Mouse (Mus musculus): ENCODE measurements at regions not wholly inside any gene's neighbourhood (a gene's known extent, or its start where the extent isn't known, plus 50 kb on each side); places are given as distances from the start of the nearest gene placed in this dataset.

DNA sequence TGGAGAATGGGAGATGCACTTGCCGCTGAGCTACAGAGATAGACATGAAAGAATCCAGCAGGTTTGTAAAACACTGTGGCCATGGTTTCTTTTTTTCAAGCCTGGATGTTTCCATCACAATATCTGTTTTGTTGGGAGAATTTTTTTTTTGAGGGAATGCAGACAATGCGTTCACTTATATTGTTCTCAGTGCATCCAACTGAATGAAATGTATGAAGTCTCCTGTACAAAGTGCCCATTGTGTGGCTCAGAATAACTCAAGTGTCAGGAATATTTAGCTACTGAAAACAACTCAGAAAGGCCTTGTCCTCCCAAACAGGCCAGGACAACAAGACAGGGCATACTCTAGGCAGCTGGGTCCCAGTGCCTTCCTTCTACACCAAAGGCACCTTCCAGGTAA is 120.3 kb upstream of the Ado start:
- TF ChIP-seq CTCF (IDR thresholded peaks at IDR 0.05; ENCODE audit: extremely low read depth, insufficient read length, insufficient replicate concordance, low read depth, low read length) = no peak
- TF ChIP-seq POLR2A (IDR thresholded peaks at IDR 0.05; ENCODE audit: low read depth, low read length) = no peak

Measured in small intestine, adult 2 months (tissue).